ENCODE assay signal across 8 mouse cellular contexts in the genomic region with DNA sequence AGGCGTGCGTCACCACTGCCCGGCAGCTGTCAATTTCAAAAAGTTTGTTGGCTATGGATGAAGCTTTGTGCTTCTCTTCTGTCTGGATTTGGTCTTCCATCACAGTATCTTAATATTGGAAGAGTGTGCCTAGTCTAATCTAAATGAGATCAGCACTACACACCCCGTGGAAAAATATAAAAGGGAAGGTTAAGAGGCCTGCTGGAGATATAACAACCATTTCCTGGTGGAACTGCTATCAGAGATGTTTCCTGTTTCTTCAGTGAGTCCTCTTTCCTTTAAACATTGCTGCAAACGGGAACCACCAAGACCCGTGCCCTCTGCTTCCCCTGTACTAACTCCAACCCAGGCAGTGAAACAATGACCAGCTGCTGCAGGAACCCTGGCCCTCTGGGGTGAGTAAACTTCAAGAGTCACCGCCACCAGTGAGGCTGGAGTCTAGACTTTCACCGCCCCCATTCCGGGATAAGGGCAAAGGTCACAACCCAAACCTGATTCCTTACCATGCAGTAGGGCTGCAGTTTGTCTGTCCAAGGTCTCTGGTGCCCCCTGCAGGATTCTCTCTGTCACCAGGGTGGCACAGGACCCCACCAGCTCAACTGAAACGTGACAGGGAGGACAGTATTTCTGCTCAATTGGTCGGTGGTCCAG. TPM values are rescaled to one million over a fixed set of nuclear protein-coding genes. Genes with fewer than 3 reads are reported as not detected.
A peak's percentile ranks its signal among the peaks of the same experiment; 100 is the strongest.
DNase-seq lines count a peak whose midpoint lies in the region; ATAC-seq and TF ChIP-seq lines count a peak whose summit lies in the region.

No protein-coding gene starts in this region.

- no peak overlapping the region for H3K4me2 ChIP-seq in kidney, postnatal 0 days (ENCODE audit: low read length)
- H3K4me2 ChIP-seq in liver, postnatal 0 days (ENCODE audit: low read depth, low read length), result no peak overlapping the region

- H3K9me3 ChIP-seq in G1E (replicated peaks), result peaks cover 5% of the 10 kb centered on the region
- H3K9me3 ChIP-seq in kidney, postnatal 0 days (replicated peaks; ENCODE audit: low read length), result no peaks in the 10 kb centered on the region
- H3K9me3 ChIP-seq in liver, postnatal 0 days (ENCODE audit: low read length), result no peaks in the 10 kb centered on the region

- no peaks in the 10 kb centered on the region for H3K27me3 ChIP-seq in G1E (ENCODE audit: insufficient read depth, low read length)
- no peaks in the 10 kb centered on the region for H3K27me3 ChIP-seq in kidney, postnatal 0 days (ENCODE audit: insufficient read depth, low read length)
- no peaks in the 10 kb centered on the region for H3K27me3 ChIP-seq in liver, postnatal 0 days (ENCODE audit: insufficient read depth, low read length)

- ATAC-seq in G1E (ENCODE audit: extremely low read depth, insufficient number of reproducible peaks, low FRiP score, poor library complexity, severe bottlenecking), result peak; percentile 40
- peak; percentile 98 for ATAC-seq in common myeloid progenitor, adult 5-6 weeks (replicated peaks; ENCODE audit: low read depth, poor library complexity, severe bottlenecking)
- ATAC-seq in kidney, postnatal 0 days (replicated peaks; ENCODE audit: low FRiP score, low read depth), result peak; percentile 68
- ATAC-seq in liver, postnatal 0 days, result peak; percentile 72

- no peak overlapping the region for H3K4me3 ChIP-seq in G1E (ENCODE audit: low read depth, low read length)
- H3K4me3 ChIP-seq in kidney, postnatal 0 days (replicated peaks; ENCODE audit: low read depth, low read length), result no peak overlapping the region
- H3K4me3 ChIP-seq in liver, postnatal 0 days (ENCODE audit: low read depth, low read length), result no peak overlapping the region

- H3K4me1 ChIP-seq in G1E (ENCODE audit: insufficient read depth, low read depth, low read length), result peaks cover 3% of the 10 kb centered on the region; the same call in 1 of the 2 replicates
- H3K4me1 ChIP-seq in kidney, postnatal 0 days (replicated peaks; ENCODE audit: insufficient read depth, low read length), result no peaks in the 10 kb centered on the region
- 0 out of 2 replicates have a peak, but pooled peaks cover 6% of the 10 kb centered on the region for H3K4me1 ChIP-seq in liver, postnatal 0 days (ENCODE audit: insufficient read depth)

- H3K27ac ChIP-seq in kidney, postnatal 0 days, result 0 out of 2 replicates have a peak overlapping the region, but pooled peaks have one; percentile 15
- peak overlapping the region; percentile 58 for H3K27ac ChIP-seq in liver, postnatal 0 days (ENCODE audit: low read depth)

- 42% methylated on average over 11 of the region's 11 CpGs for WGBS in kidney, postnatal 0 days
- WGBS in liver, postnatal 0 days (ENCODE audit: insufficient replicate concordance), result 32% methylated on average over 11 of the region's 11 CpGs

- peak; percentile 68 for TF ChIP-seq CTCF in G1E (IDR thresholded peaks at IDR 0.05; ENCODE audit: low read depth, low read length)
- TF ChIP-seq CTCF in kidney, postnatal 0 days (IDR thresholded peaks at IDR 0.05; ENCODE audit: low read depth), result peak; percentile 81
- peak; percentile 92 for TF ChIP-seq CTCF in liver, postnatal 0 days (IDR thresholded peaks at IDR 0.05; ENCODE audit: low read depth)

- peak; percentile 35; the same call in 1 of the 2 replicates for TF ChIP-seq EP300 in liver, postnatal 0 days (IDR thresholded peaks at IDR 0.05; ENCODE audit: low read depth)

- peaks cover 82% of the 10 kb centered on the region for H3K36me3 ChIP-seq in G1E (replicated peaks)
- peaks cover 34% of the 10 kb centered on the region; the same call in 1 of the 2 replicates for H3K36me3 ChIP-seq in kidney, postnatal 0 days (ENCODE audit: insufficient read depth, low read length)
- peaks cover 22% of the 10 kb centered on the region for H3K36me3 ChIP-seq in liver, postnatal 0 days (replicated peaks; ENCODE audit: insufficient read depth, low read length)

- DNase-seq in cerebellum, adult 18-20 months, result peak; percentile 67
- DNase-seq in cerebellum, adult 11-12 months, result no peak
- peak; percentile 58 for DNase-seq in G1E (ENCODE audit: low spot score)
- peak; percentile 47 to 57 for DNase-seq in heart, adult 9 months (ENCODE audit: low spot score in 2 of 2)
- DNase-seq in kidney, postnatal 0 days (ENCODE audit: low spot score), result peak; percentile 69
- DNase-seq in liver, postnatal 0 days, result peak; percentile 88
- peak; percentile 63 to 79 for DNase-seq in right cerebral cortex, postnatal 10 days (ENCODE audit: low spot score in 2 of 2)

- no peak overlapping the region for H3K9ac ChIP-seq in kidney, postnatal 0 days (ENCODE audit: low read depth, low read length)
- no peak overlapping the region for H3K9ac ChIP-seq in liver, postnatal 0 days (replicated peaks)

RNA-seq across cellular contexts. Expression of gene Bnipl, which starts 12.2 kb away (rescaled TPM):
- total RNA-seq in G1E (2014; fragmentation: Nextera tagmentation), result not detected in 2 replicates
- total RNA-seq in G1E (2017), result 0.35 TPM in 1 of 2 replicates, not detected in the other
- polyA plus RNA-seq in G1E (2012), result 0.03 and 0.12 TPM in 2 replicates
- total RNA-seq in common myeloid progenitor, adult 5-6 weeks (2017), result not detected in 2 replicates
- polyA plus RNA-seq in kidney, postnatal 0 days (2015; fragmentation: Nextera tagmentation; extraction: Ambion mirVana), result 0.82 and 1.6 TPM in 2 replicates
- not detected in 2 replicates for polyA plus RNA-seq in liver, postnatal 0 days (2015; fragmentation: Nextera tagmentation; extraction: Ambion mirVana)

RNA-seq across cellular contexts. Expression of gene Mindy1, which starts 17.9 kb away (rescaled TPM):
- 49.1 and 49.7 TPM in 2 replicates for total RNA-seq in G1E (2014; fragmentation: Nextera tagmentation)
- total RNA-seq in G1E (2017), result 31.4 and 36.0 TPM in 2 replicates
- 77.5 and 97.0 TPM in 2 replicates for polyA plus RNA-seq in G1E (2012)
- total RNA-seq in common myeloid progenitor, adult 5-6 weeks (2017), result 26.2 and 31.4 TPM in 2 replicates
- polyA plus RNA-seq in kidney, postnatal 0 days (2015; fragmentation: Nextera tagmentation; extraction: Ambion mirVana), result 72.6 and 73.2 TPM in 2 replicates
- polyA plus RNA-seq in liver, postnatal 0 days (2015; fragmentation: Nextera tagmentation; extraction: Ambion mirVana), result 41.4 and 42.8 TPM in 2 replicates

RNA-seq across cellular contexts. Expression of gene Prune1, which starts 18.7 kb away (rescaled TPM):
- total RNA-seq in G1E (2014; fragmentation: Nextera tagmentation) (32.3 and 33.5 TPM in 2 replicates), G1E (2017) (14.7 and 15.1 TPM in 2 replicates)
- polyA plus RNA-seq in G1E (2012), result 3.8 and 4.8 TPM in 2 replicates
- total RNA-seq in common myeloid progenitor, adult 5-6 weeks (2017), result 8.4 and 10.3 TPM in 2 replicates
- 20.1 and 20.3 TPM in 2 replicates for polyA plus RNA-seq in kidney, postnatal 0 days (2015; fragmentation: Nextera tagmentation; extraction: Ambion mirVana)
- polyA plus RNA-seq in liver, postnatal 0 days (2015; fragmentation: Nextera tagmentation; extraction: Ambion mirVana), result 10.6 and 10.7 TPM in 2 replicates

RNA-seq across cellular contexts. Expression of gene Gm128, which starts 21.8 kb away (rescaled TPM):
- 0.78 TPM in 1 of 2 replicates, not detected in the other for total RNA-seq in G1E (2014; fragmentation: Nextera tagmentation)
- 0.12 TPM in 1 of 2 replicates, not detected in the other for total RNA-seq in G1E (2017)
- polyA plus RNA-seq in G1E (2012), result not detected in 2 replicates
- 0.64 and 0.82 TPM in 2 replicates for total RNA-seq in common myeloid progenitor, adult 5-6 weeks (2017)
- 1.2 and 1.3 TPM in 2 replicates for polyA plus RNA-seq in kidney, postnatal 0 days (2015; fragmentation: Nextera tagmentation; extraction: Ambion mirVana)
- polyA plus RNA-seq in liver, postnatal 0 days (2015; fragmentation: Nextera tagmentation; extraction: Ambion mirVana), result 0.08 TPM in 1 of 2 replicates, not detected in the other

RNA-seq across cellular contexts. Expression of gene Mllt11, which starts 31.2 kb away (rescaled TPM):
- total RNA-seq in G1E (2014; fragmentation: Nextera tagmentation), result 7.7 and 8.1 TPM in 2 replicates
- 8.3 and 10.4 TPM in 2 replicates for total RNA-seq in G1E (2017)
- 3.3 and 4.1 TPM in 2 replicates for polyA plus RNA-seq in G1E (2012)
- total RNA-seq in common myeloid progenitor, adult 5-6 weeks (2017), result 7.9 and 9.2 TPM in 2 replicates
- 11.2 and 11.8 TPM in 2 replicates for polyA plus RNA-seq in kidney, postnatal 0 days (2015; fragmentation: Nextera tagmentation; extraction: Ambion mirVana)
- 2.0 and 2.3 TPM in 2 replicates for polyA plus RNA-seq in liver, postnatal 0 days (2015; fragmentation: Nextera tagmentation; extraction: Ambion mirVana)

Comparison
In these comparisons a context has a peak if more than half of its experiments do, and no peak if none do; other contexts are left out.
1. ATAC-seq: peak in every context shown above with its lines; median percentile 98 in common myeloid progenitor, adult 5-6 weeks; 72 in liver, postnatal 0 days; 68 in kidney, postnatal 0 days; 40 in G1E.